Comparison of ENCODE assay signal across 8 mouse cellular contexts in genomic region chr16:5254346-5255025, GRCm38 (mm10). TPM values are rescaled to one million over a fixed set of nuclear protein-coding genes. Genes with fewer than 3 reads are reported as not detected.
A peak's percentile ranks its signal among the peaks of the same experiment; 100 is the strongest.
DNase-seq lines count a peak whose midpoint lies in the region; ATAC-seq lines count a peak whose summit lies in the region.

No protein-coding gene starts in this region.

- peak; percentile 28 for ATAC-seq in hindbrain, embryonic 16.5 days
- ATAC-seq in megakaryocyte, adult 5-6 weeks (ENCODE audit: poor library complexity, severe bottlenecking), result peak; percentile 76

- no peak overlapping the region; the same call in 1 of the 2 replicates for H3K27ac ChIP-seq in hindbrain, embryonic 16.5 days (ENCODE audit: low read depth, low read length)

- WGBS in hindbrain, embryonic 16.5 days, result 5% methylated on average over 15 of the region's 15 CpGs

- peak overlapping the region; percentile 61 for H3K4me3 ChIP-seq in hindbrain, embryonic 16.5 days (ENCODE audit: low read length)

- H3K9me3 ChIP-seq in hindbrain, embryonic 16.5 days (ENCODE audit: control insufficient read depth, low read length), result no peaks in the 10 kb centered on the region

- DNase-seq in WW6 (ENCODE audit: low read depth, low spot score), result peak; percentile 73
- peak; percentile 51 to 73 for DNase-seq in cerebellum, postnatal 25 days
- peak; percentile 75 for DNase-seq in gastrocnemius, adult 18-20 months (ENCODE audit: low spot score)
- peak; percentile 57 to 62 for DNase-seq in left cerebral cortex, adult 18-20 months (ENCODE audit: low spot score in 2 of 2)
- DNase-seq in right cerebral cortex, adult 18-20 months, result peak; percentile 59
- peak; percentile 62 to 80 for DNase-seq in urinary bladder, postnatal 36 days (ENCODE audit: low spot score in 2 of 2)

- H3K9ac ChIP-seq in hindbrain, embryonic 16.5 days (ENCODE audit: low read depth, low read length), result no peak overlapping the region

- H3K4me1 ChIP-seq in hindbrain, embryonic 16.5 days (ENCODE audit: control insufficient read depth, insufficient read depth, low read depth, low read length), result no peaks in the 10 kb centered on the region; the same call in none of the 2 replicates

- H3K4me2 ChIP-seq in hindbrain, embryonic 16.5 days (ENCODE audit: low read length), result peak overlapping the region; percentile 85

- no peaks in the 10 kb centered on the region for H3K36me3 ChIP-seq in hindbrain, embryonic 16.5 days (ENCODE audit: control insufficient read depth, insufficient read depth, low read length)

- no peaks in the 10 kb centered on the region for H3K27me3 ChIP-seq in hindbrain, embryonic 16.5 days (replicated peaks; ENCODE audit: control insufficient read depth, insufficient read depth, low read length)

RNA-seq across cellular contexts. Expression of gene Eef2kmt, which starts 1.3 kb away (rescaled TPM):
- total RNA-seq in gastrocnemius, adult 18-20 months (2021), result 1 to 10 TPM; 6.5 to 6.9 TPM
- polyA plus RNA-seq in hindbrain, embryonic 16.5 days (2015; fragmentation: Nextera tagmentation; extraction: Ambion mirVana), result 9.4 and 9.5 TPM in 2 replicates
- total RNA-seq in left cerebral cortex, adult 18-20 months (2021), result 1 to 10 TPM; 4.2 to 4.3 TPM
- total RNA-seq in megakaryocyte, adult 5-6 weeks (2015), result 12.4 and 12.8 TPM in 2 replicates
- 9.1 and 10.7 TPM in 2 replicates for total RNA-seq in megakaryocyte, adult 5-6 weeks (2017)

RNA-seq across cellular contexts. Expression of gene Alg1, which starts 21.1 kb away (rescaled TPM):
- total RNA-seq in gastrocnemius, adult 18-20 months (2021), result 10 to 100 TPM in 1 of 2 experiments, 1 to 10 TPM in 1; 8.8 to 10.7 TPM
- 42.9 and 45.9 TPM in 2 replicates for polyA plus RNA-seq in hindbrain, embryonic 16.5 days (2015; fragmentation: Nextera tagmentation; extraction: Ambion mirVana)
- total RNA-seq in left cerebral cortex, adult 18-20 months (2021), result 10 to 100 TPM; 25.6 to 26.8 TPM
- 13.7 and 19.5 TPM in 2 replicates for total RNA-seq in megakaryocyte, adult 5-6 weeks (2015)
- 20.0 and 23.4 TPM in 2 replicates for total RNA-seq in megakaryocyte, adult 5-6 weeks (2017)

RNA-seq across cellular contexts. Expression of gene AU021092, which starts 32.4 kb away (rescaled TPM):
- total RNA-seq in gastrocnemius, adult 18-20 months (2021), result 1 to 10 TPM; 2.6 to 3.8 TPM
- polyA plus RNA-seq in hindbrain, embryonic 16.5 days (2015; fragmentation: Nextera tagmentation; extraction: Ambion mirVana), result 15.7 and 16.6 TPM in 2 replicates
- 1 to 10 TPM; 4.5 TPM for total RNA-seq in left cerebral cortex, adult 18-20 months (2021)
- total RNA-seq in megakaryocyte, adult 5-6 weeks (2015), result not detected in 2 replicates
- not detected in 2 replicates for total RNA-seq in megakaryocyte, adult 5-6 weeks (2017)

RNA-seq across cellular contexts. Expression of gene Nagpa, which starts 50.7 kb away (rescaled TPM):
- 1 to 10 TPM; 6.9 TPM for total RNA-seq in gastrocnemius, adult 18-20 months (2021)
- 11.9 and 14.9 TPM in 2 replicates for polyA plus RNA-seq in hindbrain, embryonic 16.5 days (2015; fragmentation: Nextera tagmentation; extraction: Ambion mirVana)
- total RNA-seq in left cerebral cortex, adult 18-20 months (2021), result 10 to 100 TPM; 13.2 to 14.6 TPM
- total RNA-seq in megakaryocyte, adult 5-6 weeks (2015), result 42.5 and 43.5 TPM in 2 replicates
- total RNA-seq in megakaryocyte, adult 5-6 weeks (2017), result 74.9 and 76.1 TPM in 2 replicates
